Mouse (Mus musculus) erythroblast, embryonic 14.5 days (primary cell): Measurements from ENCODE around the gene Ano10.

Source experiments
- GATA1 ChIP-seq: IDR thresholded peaks from 2 replicates; pipeline ENCODE4 v1.6.1; 2012; ENCODE audit warnings: low read length, inconsistent platforms, mixed read lengths
- TAL1 ChIP-seq: IDR thresholded peaks from 3 replicates; pipeline ENCODE4 v1.6.1; 2012; ENCODE audit warnings: low read length, inconsistent platforms, mixed read lengths

GRCm38 (mm10) chr9:122281004-122281403 lies 13.2 kb downstream of the Ano10 start:
- TF ChIP-seq TAL1 (no peak), GATA1 (no peak)
